Mouse (Mus musculus) erythroblast, embryonic 14.5 days (primary cell): ENCODE data around the gene Chmp3.

ENCODE experiments used
- GATA1 ChIP-seq: IDR thresholded peaks from 2 replicates; pipeline ENCODE4 v1.6.1; 2012; ENCODE audit warnings: low read length, inconsistent platforms, mixed read lengths
- TAL1 ChIP-seq: IDR thresholded peaks from 3 replicates; pipeline ENCODE4 v1.6.1; 2012; ENCODE audit warnings: low read length, inconsistent platforms, mixed read lengths

- no peak for TF ChIP-seq GATA1
- no peak for TF ChIP-seq TAL1
These were observed 45.8 kb downstream of the Chmp3 start for GRCm38 (mm10) chr6:71589401-71589800.
